Mouse (Mus musculus) cerebellum, adult 2 months (tissue): ENCODE results near the gene L3mbtl4.

Experiments
- CTCF ChIP-seq: fragments of 200-500 bp; IDR thresholded peaks from 2 replicates; pipeline ENCODE4 v1.5.1; 2011; ENCODE audit warnings: low read depth, mild to moderate bottlenecking, control low read depth, low read length, moderate library complexity, borderline replicate concordance; ENCODE audit not compliant: insufficient read depth
- POLR2A ChIP-seq: fragments of 200-500 bp; IDR thresholded peaks from 2 replicates; pipeline ENCODE4 v1.6.1; 2011; ENCODE audit warnings: low read length, control low read depth, borderline replicate concordance; ENCODE audit not compliant: insufficient read depth

GRCm38 (mm10) chr17:68710701-68711100 is 437.1 kb downstream of the L3mbtl4 start:
- TF ChIP-seq CTCF (no peak), POLR2A (no peak)
